Mouse (Mus musculus): ENCODE results near the gene Hcst.
A peak's percentile ranks its signal among the peaks of the same experiment; 100 is the strongest.

Gene Hcst

DNA sequence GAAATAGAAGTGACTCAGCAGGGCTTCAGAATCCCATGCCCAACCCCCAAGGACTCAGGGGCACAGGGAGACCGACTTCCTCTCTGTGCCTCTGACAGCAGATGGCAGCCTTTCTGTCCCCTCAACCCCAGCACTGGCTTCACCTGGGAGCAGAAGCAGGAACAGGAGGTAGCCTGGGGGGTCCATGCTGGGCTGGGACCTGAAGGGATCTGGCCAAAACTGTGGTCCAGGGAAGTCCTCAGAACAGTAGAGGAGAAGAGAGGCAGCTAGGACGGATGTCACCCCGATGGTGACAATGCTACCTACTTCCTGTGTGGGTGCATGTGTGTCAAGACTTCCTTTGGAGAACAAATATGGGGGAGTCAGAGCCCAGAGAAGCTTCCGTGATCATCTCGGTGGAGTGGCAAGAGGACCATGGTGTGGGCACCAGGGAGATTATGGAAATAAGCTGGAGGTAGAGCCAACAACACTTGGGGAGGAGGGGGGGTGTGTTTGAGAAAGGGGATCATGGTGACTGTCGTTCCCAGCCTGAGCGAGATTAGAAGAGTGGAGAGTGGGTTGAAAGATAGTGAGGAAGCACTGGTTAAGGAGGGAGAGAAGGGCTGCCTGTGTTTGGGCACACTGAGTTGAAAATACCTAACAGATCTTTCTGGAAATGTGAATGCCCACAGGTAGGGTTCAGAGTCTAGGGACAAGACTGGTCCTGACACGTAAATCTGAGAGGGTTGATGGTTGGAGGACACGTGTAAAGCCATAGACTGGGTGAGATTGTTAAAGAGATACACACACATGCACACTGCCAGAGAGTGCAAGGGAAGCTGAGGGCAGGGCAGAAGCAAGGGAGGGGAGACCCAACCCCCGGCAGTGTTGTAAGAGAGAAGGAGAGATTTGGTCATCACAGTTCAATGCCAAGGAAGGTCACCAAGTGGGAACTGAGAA, at the start of gene Hcst:
TSS of gene Hcst (minus strand) at position 294 of the 939 bp plus-strand sequence.
- peak; percentile 68 to 72 for DNase-seq

DNA sequence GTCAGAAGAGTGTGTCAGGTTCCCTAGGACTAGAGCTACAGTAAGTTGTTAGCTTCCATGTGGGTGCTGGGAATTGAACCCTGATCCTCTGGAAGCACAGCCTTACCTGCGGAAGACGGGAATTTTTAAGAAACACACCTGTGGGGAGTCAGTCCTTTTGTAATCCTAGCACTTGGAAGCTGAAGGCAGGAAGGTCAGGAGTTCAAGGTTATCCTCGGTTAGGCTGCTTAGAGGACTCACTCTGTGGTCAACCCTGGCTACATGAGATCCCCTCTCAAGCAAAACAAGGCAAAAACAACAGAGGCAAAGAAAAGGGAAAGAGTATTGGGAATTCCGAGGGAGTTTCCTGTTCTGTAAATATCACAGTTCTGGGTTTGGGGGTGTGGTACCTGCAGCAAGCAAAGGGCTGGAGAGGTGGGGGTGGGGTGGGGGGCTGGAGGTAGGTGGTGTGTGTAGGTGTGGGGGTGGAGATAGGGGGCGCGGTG, 45.2 kb upstream of the Hcst start:
- no peak for DNase-seq

GRCm38 (mm10) chr7:30463996-30464395, 44.3 kb upstream of the Hcst start:
- DNase-seq: no peak

GRCm38 (mm10) chr7:30463568-30463967, 43.9 kb upstream of the Hcst start:
- no peak for DNase-seq

DNA sequence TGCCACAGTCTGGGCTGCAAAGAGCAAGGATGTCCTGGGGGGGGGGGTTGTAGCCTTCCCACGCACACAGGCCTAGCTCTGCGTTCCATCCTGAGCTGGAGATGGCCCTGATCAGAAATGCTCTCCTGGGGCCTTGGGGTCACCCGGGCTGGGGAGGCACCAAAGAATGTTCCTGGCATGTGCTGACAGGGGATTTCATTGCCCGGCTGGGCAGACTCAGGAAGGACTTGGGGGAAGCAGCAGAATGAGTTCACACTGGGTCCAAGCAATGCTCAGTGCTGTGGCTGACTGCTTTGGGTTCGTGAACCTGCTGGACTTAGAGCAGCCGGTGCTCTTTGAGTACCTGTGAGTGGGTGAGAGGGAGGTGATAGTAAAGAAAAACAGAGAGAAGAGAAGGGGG, 39.8 kb upstream of the Hcst start:
- no peak for DNase-seq

GRCm38 (mm10) chr7:30457629-30458330, 38.1 kb upstream of the Hcst start, which contains the start of the genes Kirrel2 and Nphs1:
Gene Kirrel2, minus strand, starts transcription at chr7:30457690.
Gene Nphs1, plus strand, starts transcription at chr7:30458315.
- DNase-seq: no peak

DNA sequence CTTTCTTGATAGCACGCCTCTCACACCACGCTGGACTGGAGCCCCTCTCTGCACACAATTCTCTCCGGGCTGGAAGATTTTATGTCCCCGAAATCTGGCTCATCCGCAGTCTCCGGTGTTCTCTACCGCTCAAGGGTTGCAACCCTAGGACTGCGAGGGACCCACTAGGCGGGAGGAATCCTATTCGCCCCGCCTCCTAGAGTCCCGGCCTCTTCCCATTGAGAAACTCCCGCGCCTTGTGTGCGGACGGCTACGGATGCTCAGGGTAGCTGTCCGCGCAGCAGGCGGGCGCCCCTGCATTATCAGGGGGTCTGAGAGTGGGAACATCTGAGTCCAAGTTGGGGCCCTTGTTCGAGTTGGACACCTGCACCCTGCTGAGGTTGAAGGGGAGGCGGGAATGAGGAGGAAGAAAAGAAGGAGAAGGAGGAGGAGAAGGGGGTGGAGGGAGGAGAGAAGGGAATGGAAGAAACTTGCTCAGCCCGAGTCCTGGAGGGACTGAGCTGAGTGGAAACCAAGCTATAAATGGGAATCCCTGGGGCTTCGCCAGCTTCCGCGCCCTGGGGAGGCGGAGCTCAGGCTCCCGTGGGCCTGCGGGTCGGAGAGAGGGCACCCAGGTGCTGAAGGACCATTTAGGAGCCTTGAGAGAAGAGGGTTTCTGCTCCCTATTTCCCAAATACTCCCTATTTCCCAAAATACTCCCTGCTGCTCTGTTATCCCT, 37.4 kb upstream of the Hcst start:
- no peak for DNase-seq

- DNase-seq: no peak
Measured at GRCm38 (mm10) chr7:30456487-30456886, 36.8 kb upstream of the Hcst start.

GRCm38 (mm10) chr7:30454259-30454658, 34.6 kb upstream of the Hcst start:
- no peak for DNase-seq

- DNase-seq: peak; percentile 49 to 56
Measured at GRCm38 (mm10) chr7:30453766-30454165, 34.1 kb upstream of the Hcst start.

GRCm38 (mm10) chr7:30453327-30453726, 33.7 kb upstream of the Hcst start:
- DNase-seq: no peak

GRCm38 (mm10) chr7:30450241-30450640, 30.6 kb upstream of the Hcst start:
- DNase-seq: no peak

- DNase-seq: peak; percentile 48 to 60
Measured at GRCm38 (mm10) chr7:30444971-30445751, 25.5 kb upstream of the Hcst start, which contains the start of gene Aplp1. Gene Aplp1, minus strand, starts transcription at chr7:30445535.

- no peak for DNase-seq
Measured at GRCm38 (mm10) chr7:30444154-30444970, 24.7 kb upstream of the Hcst start.

DNA sequence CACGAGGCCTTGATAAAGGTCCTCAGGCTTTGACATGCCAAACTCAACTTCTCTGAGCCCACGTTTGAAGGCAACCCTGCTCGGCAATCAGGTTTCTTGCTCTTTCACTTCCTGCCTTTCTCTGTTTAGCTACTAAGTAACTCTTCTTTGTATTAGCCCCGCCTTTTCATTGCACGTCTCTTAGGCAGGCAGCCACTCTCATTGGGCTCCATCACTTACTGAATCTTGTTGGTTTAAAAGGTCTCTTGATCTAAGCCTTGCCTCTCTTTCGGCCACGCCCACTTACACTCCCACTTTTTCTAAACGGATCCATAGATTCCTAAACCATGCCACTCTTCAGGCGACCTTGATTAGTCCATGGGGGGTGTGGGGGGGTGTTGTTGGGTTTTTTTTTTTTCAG, 24.0 kb upstream of the Hcst start:
- no peak for DNase-seq

- DNase-seq: peak in 1 of 2 experiments; percentile 54
Measured at GRCm38 (mm10) chr7:30440697-30441096, 21.0 kb upstream of the Hcst start.

GRCm38 (mm10) chr7:30439734-30440133, 20.1 kb upstream of the Hcst start:
- DNase-seq: no peak

GRCm38 (mm10) chr7:30436879-30437278, 17.2 kb upstream of the Hcst start:
- no peak for DNase-seq

GRCm38 (mm10) chr7:30435156-30435555, 15.5 kb upstream of the Hcst start:
- no peak for DNase-seq

- no peak for DNase-seq
Measured at GRCm38 (mm10) chr7:30434701-30435100, 15.0 kb upstream of the Hcst start.

- DNase-seq: no peak
Measured at GRCm38 (mm10) chr7:30434238-30434637, 14.6 kb upstream of the Hcst start.

All from thymus, postnatal 36 days (tissue).